ENCODE assay signal across 11 mouse cellular contexts in the genomic region with DNA sequence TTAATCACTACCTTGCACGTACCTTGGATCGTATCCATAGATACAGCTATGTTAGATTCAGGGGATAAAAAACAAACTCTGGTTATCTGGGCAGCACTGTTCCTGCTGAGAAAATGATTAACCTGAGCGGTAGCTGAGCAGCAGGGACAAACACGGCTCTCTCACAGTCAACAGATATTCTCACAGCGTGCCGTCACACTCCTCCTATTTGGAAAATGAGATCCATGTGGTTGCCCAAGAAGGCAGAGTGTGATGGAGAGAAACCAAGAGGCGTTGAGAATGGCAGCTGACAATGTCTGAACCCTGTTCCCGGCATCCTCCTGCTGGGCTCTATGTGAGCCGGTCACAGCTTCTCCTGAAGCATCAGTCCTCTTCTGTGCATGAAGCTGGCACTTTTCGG.
A peak's percentile ranks its signal among the peaks of the same experiment; 100 is the strongest.
DNase-seq lines count a peak whose midpoint lies in the region; ATAC-seq and TF ChIP-seq lines count a peak whose summit lies in the region.
"Had no signal": no experiment of that assay in that cellular context is flagged by ENCODE, and none has a peak within 500 bp of the region (broad histone marks: within the 10 kb centered on the region; RNA-seq: fewer than 3 reads in every experiment).

No protein-coding gene starts in this region.

- ATAC-seq in kidney, embryonic 14.5 days (ENCODE audit: low FRiP score, low TSS enrichment): peak; percentile 52; the same call in 1 of the 2 replicates
- ATAC-seq in hindbrain, postnatal 0 days: peak; percentile 61

- no peaks in the 10 kb centered on the region for H3K36me3 ChIP-seq in kidney, embryonic 14.5 days (ENCODE audit: control insufficient read depth, insufficient read depth, low read length)
- H3K36me3 ChIP-seq in hindbrain, postnatal 0 days (ENCODE audit: insufficient read depth, low read length): no peaks in the 10 kb centered on the region
- H3K36me3 ChIP-seq: embryonic facial prominence, embryonic 13.5 days had no signal

- H3K4me3 ChIP-seq in kidney, embryonic 14.5 days (ENCODE audit: low read length): no peak overlapping the region
- no peak overlapping the region for H3K4me3 ChIP-seq in hindbrain, postnatal 0 days (ENCODE audit: low read length)
- H3K4me3 ChIP-seq: embryonic facial prominence, embryonic 13.5 days had no signal

- no peak overlapping the region for H3K4me2 ChIP-seq in kidney, embryonic 14.5 days (replicated peaks; ENCODE audit: low read depth, low read length)
- H3K4me2 ChIP-seq in hindbrain, postnatal 0 days (ENCODE audit: low read depth, low read length): no peak overlapping the region
- H3K4me2 ChIP-seq: embryonic facial prominence, embryonic 13.5 days had no signal

- TF ChIP-seq CTCF in hindbrain, postnatal 0 days (IDR thresholded peaks at IDR 0.05; ENCODE audit: low read depth): no peak

- H3K9ac ChIP-seq in kidney, embryonic 14.5 days (ENCODE audit: low read depth, low read length): no peak overlapping the region
- H3K9ac ChIP-seq in hindbrain, postnatal 0 days (replicated peaks; ENCODE audit: low read length): no peak overlapping the region
- H3K9ac ChIP-seq: embryonic facial prominence, embryonic 13.5 days had no signal

- H3K27ac ChIP-seq in kidney, embryonic 14.5 days (ENCODE audit: low read depth, low read length): no peak overlapping the region
- peak overlapping the region; percentile 11; the same call in 1 of the 2 replicates for H3K27ac ChIP-seq in hindbrain, postnatal 0 days
- H3K27ac ChIP-seq: embryonic facial prominence, embryonic 13.5 days; macrophage had no signal

- WGBS in kidney, embryonic 14.5 days: 68% methylated on average over 10 of the region's 10 CpGs
- 47% methylated on average over 10 of the region's 10 CpGs for WGBS in hindbrain, postnatal 0 days

- no peaks in the 10 kb centered on the region for H3K4me1 ChIP-seq in kidney, embryonic 14.5 days (ENCODE audit: control insufficient read depth, insufficient read depth, low read length)
- 0 out of 2 replicates have a peak, but pooled peaks cover 3% of the 10 kb centered on the region for H3K4me1 ChIP-seq in hindbrain, postnatal 0 days (ENCODE audit: insufficient read depth, low read length)

- no peaks in the 10 kb centered on the region for H3K27me3 ChIP-seq in kidney, embryonic 14.5 days (ENCODE audit: control insufficient read depth, insufficient read depth, low read length)
- no peaks in the 10 kb centered on the region for H3K27me3 ChIP-seq in hindbrain, postnatal 0 days (ENCODE audit: insufficient read depth, low read length)
- H3K27me3 ChIP-seq: embryonic facial prominence, embryonic 13.5 days had no signal

- H3K9me3 ChIP-seq in kidney, embryonic 14.5 days (ENCODE audit: control insufficient read depth, low read length): no peaks in the 10 kb centered on the region
- H3K9me3 ChIP-seq in hindbrain, postnatal 0 days (ENCODE audit: low read length): no peaks in the 10 kb centered on the region
- H3K9me3 ChIP-seq: embryonic facial prominence, embryonic 13.5 days had no signal

- no peak for DNase-seq in kidney, postnatal 10 days
- peak; percentile 79 to 88 for DNase-seq in cerebellum, adult 18-20 months
- peak; percentile 51 for DNase-seq in hindbrain, postnatal 0 days (ENCODE audit: low spot score)
- DNase-seq in lung, postnatal 10 days: peak; percentile 45
- DNase-seq in MN1 (ENCODE audit: low spot score): no peak
- DNase-seq in right cerebral cortex, postnatal 25 days: no peak
- DNase-seq in heart, adult 9 months (ENCODE audit: low spot score in 2 of 2): no peak
- DNase-seq: gastrocnemius, postnatal 36 days had no signal

Comparison
In these comparisons a context has a peak if more than half of its experiments do, and no peak if none do; other contexts are left out.
1. DNase-seq: peak in cerebellum, adult 18-20 months (2 of 2), hindbrain, postnatal 0 days (single experiment) and lung, postnatal 10 days (single experiment); none in kidney, postnatal 10 days (single experiment), MN1 (single experiment), right cerebral cortex, postnatal 25 days (single experiment) and heart, adult 9 months (0 of 2).